Mouse (Mus musculus): ENCODE results near the gene Ranbp10. TPM values are rescaled to one million over a fixed set of nuclear protein-coding genes. Genes with fewer than 3 reads are reported as not detected.
"Not testable (repeated sequence)": the region's sequence is repeated elsewhere in the genome, so short reads cannot be mapped to it uniquely, and the experiment has no call there.

The Ranbp10 gene
- polyA plus RNA-seq, 1 experiment from 2014 or later: 14.2 TPM

GRCm38 (mm10) chr8:105854303-105854702 lies 27.2 kb upstream of the Ranbp10 start:
- Histone ChIP-seq H3K36me3 (ENCODE audit: poor library complexity, severe bottlenecking) (peaks cover 11% of the 10 kb centered on the region), H3K27me3 (no peaks in the 10 kb centered on the region), H3K27ac (peak overlapping the region; percentile 79), H3K4me1 (peaks cover 49% of the 10 kb centered on the region), H3K9ac (peak overlapping the region; percentile 89), H3K9me3 (replicated peaks) (no peaks in the 10 kb centered on the region), H3K4me2 (peak overlapping the region; percentile 100), H3K4me3 (peak overlapping the region; percentile 78)
- 23% methylated on average over 8 of the region's 8 CpGs for WGBS
- no peak for ATAC-seq

GRCm38 (mm10) chr8:105853178-105853577 lies 26.0 kb upstream of the Ranbp10 start, which contains the start of gene Cenpt:
TSS of gene Cenpt (minus strand) at chr8:105853278.
- 96% methylated on average over 3 of the region's 3 CpGs for WGBS
- Histone ChIP-seq H3K4me2 (no peak within 1 kb of the TSS), H3K27ac (no peak within 1 kb of the TSS), H3K27me3 (no peaks in the 10 kb centered on the region), H3K4me3 (no peak within 1 kb of the TSS), H3K9ac (no peak within 1 kb of the TSS), H3K9me3 (replicated peaks) (no peaks in the 10 kb centered on the region), H3K4me1 (peaks cover 40% of the 10 kb centered on the region), H3K36me3 (ENCODE audit: poor library complexity, severe bottlenecking) (peaks cover 14% of the 10 kb centered on the region)
- no peak for ATAC-seq

- H3K27ac ChIP-seq: no peak overlapping the region
- H3K4me1 ChIP-seq: peaks cover 30% of the 10 kb centered on the region
- 81% methylated on average over 12 of the region's 12 CpGs for WGBS
- no peaks in the 10 kb centered on the region for H3K27me3 ChIP-seq
- H3K36me3 ChIP-seq (ENCODE audit: poor library complexity, severe bottlenecking): peaks cover 24% of the 10 kb centered on the region
- H3K4me2 ChIP-seq: peak overlapping the region; percentile 85; the same call in 1 of the 2 replicates
- H3K4me3 ChIP-seq: no peak overlapping the region
- no peaks in the 10 kb centered on the region for H3K9me3 ChIP-seq (replicated peaks)
- ATAC-seq: no peak
- no peak overlapping the region for H3K9ac ChIP-seq
Observed at GRCm38 (mm10) chr8:105852146-105852729, 25.1 kb upstream of the Ranbp10 start.

DNA sequence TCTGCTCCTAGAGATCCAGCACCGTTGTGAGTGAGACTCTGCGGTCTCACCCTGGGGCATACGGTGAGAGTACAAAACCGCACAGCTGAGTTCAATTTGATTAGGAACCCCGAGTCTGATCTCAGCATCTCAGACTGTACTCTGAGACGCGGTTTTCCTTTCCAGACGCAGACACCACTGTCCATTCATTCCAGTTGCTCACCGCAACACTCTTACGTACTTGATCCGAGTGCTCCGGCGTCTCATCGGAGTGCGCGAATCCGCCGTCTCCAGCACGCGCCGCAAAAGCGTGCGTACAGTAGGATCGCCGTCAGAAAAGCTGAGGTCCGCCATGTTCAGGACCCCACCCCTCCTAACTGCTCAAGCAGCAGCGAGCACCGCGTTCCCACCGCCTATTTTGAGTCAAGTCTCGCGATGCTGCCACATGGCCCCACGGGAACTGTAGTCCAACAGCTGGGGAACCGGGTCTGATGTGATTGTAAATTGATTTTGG lies 24.5 kb upstream of the Ranbp10 start:
- Histone ChIP-seq H3K4me2 (peak overlapping the region; percentile 85), H3K4me1 (peaks cover 25% of the 10 kb centered on the region), H3K4me3 (peak overlapping the region; percentile 63), H3K9ac (peak overlapping the region; percentile 83), H3K9me3 (replicated peaks) (no peaks in the 10 kb centered on the region), H3K27me3 (no peaks in the 10 kb centered on the region), H3K27ac (peak overlapping the region; percentile 67), H3K36me3 (ENCODE audit: poor library complexity, severe bottlenecking) (peaks cover 29% of the 10 kb centered on the region)
- peak; percentile 86 for ATAC-seq
- WGBS: under 1% methylated on average over 34 of the region's 34 CpGs

DNA sequence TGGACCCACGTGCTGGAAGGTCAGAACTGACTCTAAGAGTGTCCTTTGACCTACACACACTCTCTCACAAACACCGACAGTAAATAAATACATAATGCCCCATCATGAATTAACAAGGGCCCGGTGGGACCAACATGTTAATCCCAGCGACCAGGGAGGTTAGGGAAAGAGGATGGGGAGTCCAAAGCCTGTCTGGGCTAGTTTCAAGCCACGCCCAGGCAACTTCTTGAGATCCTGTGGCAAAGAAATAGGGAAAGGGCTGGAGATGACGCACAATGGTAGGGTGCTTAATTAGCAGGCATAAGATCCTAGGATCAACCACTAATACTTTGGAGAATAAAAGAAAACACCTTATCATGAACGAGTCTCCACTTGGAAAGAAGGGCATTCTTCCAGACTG lies 23.5 kb upstream of the Ranbp10 start:
- peak overlapping the region; percentile 21 for H3K4me3 ChIP-seq
- no peak overlapping the region for H3K27ac ChIP-seq
- peaks cover 14% of the 10 kb centered on the region for H3K4me1 ChIP-seq
- peak overlapping the region; percentile 51 for H3K4me2 ChIP-seq
- no peaks in the 10 kb centered on the region for H3K9me3 ChIP-seq (replicated peaks)
- H3K27me3 ChIP-seq: no peaks in the 10 kb centered on the region
- H3K36me3 ChIP-seq (ENCODE audit: poor library complexity, severe bottlenecking): peaks cover 40% of the 10 kb centered on the region
- peak overlapping the region; percentile 1; the same call in 1 of the 2 replicates for H3K9ac ChIP-seq
- 76% methylated on average over 7 of the region's 7 CpGs for WGBS
- ATAC-seq: no peak

- H3K9ac ChIP-seq: peak overlapping the region; percentile 1; the same call in 1 of the 2 replicates
- no peak for ATAC-seq
- no peak overlapping the region for H3K4me2 ChIP-seq
- H3K27ac ChIP-seq: no peak overlapping the region
- peaks cover 46% of the 10 kb centered on the region for H3K36me3 ChIP-seq (ENCODE audit: poor library complexity, severe bottlenecking)
- H3K9me3 ChIP-seq (replicated peaks): no peaks in the 10 kb centered on the region
- H3K4me3 ChIP-seq: no peak overlapping the region
- peaks cover 11% of the 10 kb centered on the region for H3K4me1 ChIP-seq
- H3K27me3 ChIP-seq: no peaks in the 10 kb centered on the region
- WGBS: 88% methylated on average over 4 of the region's 4 CpGs
Observed at GRCm38 (mm10) chr8:105850014-105850413, 22.9 kb upstream of the Ranbp10 start.

- peaks cover 75% of the 10 kb centered on the region for H3K36me3 ChIP-seq (ENCODE audit: poor library complexity, severe bottlenecking)
- H3K4me1 ChIP-seq: peaks cover 8% of the 10 kb centered on the region
- 95% methylated on average over 11 of the region's 11 CpGs for WGBS
- H3K4me3 ChIP-seq: no peak overlapping the region
- H3K9ac ChIP-seq: no peak overlapping the region; the same call in 1 of the 2 replicates
- no peak for ATAC-seq
- no peaks in the 10 kb centered on the region for H3K27me3 ChIP-seq
- no peaks in the 10 kb centered on the region for H3K9me3 ChIP-seq (replicated peaks)
- H3K27ac ChIP-seq: no peak overlapping the region
- H3K4me2 ChIP-seq: no peak overlapping the region
Observed at GRCm38 (mm10) chr8:105846678-105847077, 19.5 kb upstream of the Ranbp10 start.

DNA sequence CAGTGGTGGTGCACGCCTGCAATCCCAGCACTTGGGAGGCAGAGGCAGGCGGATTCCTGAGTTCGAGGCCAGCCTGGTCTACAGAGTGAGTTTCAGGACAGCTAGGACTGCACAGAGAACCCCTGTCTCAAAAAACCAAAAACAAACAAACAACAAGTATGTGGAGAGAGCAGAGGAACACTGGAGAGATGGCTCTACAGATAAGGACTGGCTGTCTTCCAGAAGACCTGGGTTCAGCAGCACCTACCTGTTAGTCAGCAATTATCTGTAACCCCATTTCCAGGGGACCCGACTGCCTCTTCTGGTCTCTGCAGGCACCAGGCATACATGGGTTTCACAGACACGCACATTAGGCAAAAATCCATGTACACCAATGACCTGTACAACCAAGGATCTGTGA lies 12.1 kb upstream of the Ranbp10 start:
- WGBS: 92% methylated on average over 5 of the region's 5 CpGs
- H3K36me3 ChIP-seq (ENCODE audit: poor library complexity, severe bottlenecking): peaks cover 29% of the 10 kb centered on the region
- ATAC-seq: no peak
- H3K4me3 ChIP-seq: no peak overlapping the region
- H3K4me1 ChIP-seq: no peaks in the 10 kb centered on the region
- no peak overlapping the region for H3K9ac ChIP-seq
- no peaks in the 10 kb centered on the region for H3K27me3 ChIP-seq
- H3K9me3 ChIP-seq (replicated peaks): no peaks in the 10 kb centered on the region
- H3K4me2 ChIP-seq: no peak overlapping the region
- H3K27ac ChIP-seq: no peak overlapping the region

DNA sequence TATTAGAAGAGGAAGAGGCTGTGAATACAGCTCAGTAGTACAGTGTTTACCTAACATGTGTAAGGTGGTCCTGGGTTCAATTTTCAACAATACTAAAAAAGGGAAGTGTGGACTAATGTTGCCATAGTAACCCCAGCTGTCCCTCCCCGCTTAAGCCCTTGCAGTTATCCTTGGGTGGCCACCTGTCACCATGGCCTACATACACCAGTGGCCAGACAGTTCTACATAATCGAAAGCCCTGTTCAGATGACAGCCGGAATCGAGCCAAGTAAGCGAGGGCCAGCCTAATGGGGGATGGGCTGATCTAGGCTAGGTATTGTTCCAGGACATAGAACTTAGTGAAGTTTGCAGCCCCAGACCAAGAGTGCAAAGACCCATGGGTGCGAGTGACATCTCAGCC lies 9.8 kb upstream of the Ranbp10 start:
- Histone ChIP-seq H3K4me1 (no peaks in the 10 kb centered on the region), H3K27ac (no peak overlapping the region), H3K27me3 (no peaks in the 10 kb centered on the region), H3K4me2 (no peak overlapping the region), H3K36me3 (ENCODE audit: poor library complexity, severe bottlenecking) (peaks cover 12% of the 10 kb centered on the region; the same call in 1 of the 2 replicates), H3K4me3 (no peak overlapping the region), H3K9me3 (replicated peaks) (no peaks in the 10 kb centered on the region), H3K9ac (no peak overlapping the region)
- WGBS: 91% methylated on average over 6 of the region's 6 CpGs
- ATAC-seq: no peak

GRCm38 (mm10) chr8:105835318-105835717 lies 8.2 kb upstream of the Ranbp10 start:
- no peak for ATAC-seq
- Histone ChIP-seq H3K9me3 (replicated peaks) (no peaks in the 10 kb centered on the region), H3K9ac (no peak overlapping the region), H3K4me1 (no peaks in the 10 kb centered on the region), H3K36me3 (ENCODE audit: poor library complexity, severe bottlenecking) (no peaks in the 10 kb centered on the region), H3K4me3 (no peak overlapping the region), H3K4me2 (no peak overlapping the region), H3K27ac (no peak overlapping the region), H3K27me3 (no peaks in the 10 kb centered on the region)
- WGBS: 32% methylated on average over 11 of the region's 11 CpGs

GRCm38 (mm10) chr8:105833740-105834139 lies 6.6 kb upstream of the Ranbp10 start:
- 93% methylated on average over 2 of the region's 2 CpGs for WGBS
- not testable (repeated sequence) for H3K9ac ChIP-seq

GRCm38 (mm10) chr8:105826379-105826778 lies 771 bp downstream of the Ranbp10 start:
- ATAC-seq: no peak
- Histone ChIP-seq H3K4me2 (peak overlapping the region; percentile 89), H3K4me3 (peak overlapping the region; percentile 72), H3K36me3 (ENCODE audit: poor library complexity, severe bottlenecking) (peaks cover 34% of the 10 kb centered on the region), H3K9ac (peak overlapping the region; percentile 88), H3K4me1 (peaks cover 22% of the 10 kb centered on the region), H3K9me3 (replicated peaks) (no peaks in the 10 kb centered on the region), H3K27ac (0 out of 2 replicates have a peak overlapping the region, but pooled peaks have one; percentile 44), H3K27me3 (no peaks in the 10 kb centered on the region)
- 15% methylated on average over 4 of the region's 4 CpGs for WGBS

More at GRCm38 (mm10) chr8:105833740-105834139, 6.6 kb upstream of the Ranbp10 start:
- H3K27me3 ChIP-seq; H3K27ac ChIP-seq; H3K4me3 ChIP-seq; H3K36me3 ChIP-seq (ENCODE audit: poor library complexity, severe bottlenecking); H3K9me3 ChIP-seq (replicated peaks); H3K4me2 ChIP-seq; H3K4me1 ChIP-seq; ATAC-seq: not testable (repeated sequence)

Measured in forebrain, embryonic 13.5 days (tissue).